In the genomic region with DNA sequence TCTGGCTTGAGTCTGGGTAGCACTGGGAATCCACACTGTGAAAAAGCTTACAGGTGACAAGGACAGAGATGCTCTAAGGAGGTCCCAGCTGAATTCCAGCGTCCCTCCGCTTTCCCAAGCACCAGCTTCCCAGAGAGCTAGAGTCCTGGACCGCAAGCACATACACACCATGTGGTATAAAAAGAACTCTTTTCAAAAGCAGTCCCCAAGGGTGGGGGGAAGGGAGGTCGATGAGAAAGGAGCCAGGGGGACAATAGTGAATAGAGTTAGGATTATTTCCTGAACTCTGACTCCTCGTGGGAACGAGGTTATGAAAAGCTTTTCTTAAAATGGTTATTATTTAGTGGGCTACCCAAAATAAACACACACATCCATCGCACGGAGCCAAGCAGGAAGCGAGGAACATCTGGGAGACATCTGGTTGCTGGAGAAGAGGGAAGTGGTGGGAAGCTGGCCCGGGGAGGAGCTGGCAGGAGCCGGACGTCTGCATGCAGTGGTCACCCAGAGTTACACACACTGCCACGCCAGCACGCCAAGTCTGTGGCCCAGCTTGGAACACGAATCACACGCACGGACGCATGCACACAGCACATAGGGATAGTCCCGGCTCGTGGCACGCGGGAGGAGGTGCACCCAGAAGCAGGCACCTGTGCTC, we compare ENCODE assay signal across 8 mouse cellular contexts. TPM values are rescaled to one million over a fixed set of nuclear protein-coding genes. Genes with fewer than 3 reads are reported as not detected.
A peak's percentile ranks its signal among the peaks of the same experiment; 100 is the strongest.
DNase-seq lines count a peak whose midpoint lies in the region; ATAC-seq and TF ChIP-seq lines count a peak whose summit lies in the region.

No protein-coding gene starts in this region.

- peaks cover 22% of the 10 kb centered on the region; the same call in 1 of the 2 replicates for H3K27me3 ChIP-seq in forebrain, embryonic 12.5 days
- H3K27me3 ChIP-seq in small intestine, adult 2 months (ENCODE audit: control insufficient read depth, insufficient read depth, low read length): no peaks in the 10 kb centered on the region

- H3K4me1 ChIP-seq in forebrain, embryonic 12.5 days: peaks cover 62% of the 10 kb centered on the region
- peaks cover 13% of the 10 kb centered on the region; the same call in 1 of the 2 replicates for H3K4me1 ChIP-seq in small intestine, adult 2 months (ENCODE audit: control insufficient read depth, insufficient read depth, insufficient read length, low read length)

- no peak for ATAC-seq in forebrain, embryonic 12.5 days (ENCODE audit: low FRiP score)

- peak; percentile 68 for DNase-seq in embryo, embryonic 10 days (ENCODE audit: low spot score)
- DNase-seq in embryo, embryonic 9.5 days (ENCODE audit: extremely low spot score): no peak
- DNase-seq in heart, postnatal 14 days: peak; percentile 80 to 82
- peak; percentile 67 to 83 for DNase-seq in kidney, postnatal 25 days
- DNase-seq in frontal cortex, postnatal 25 days (ENCODE audit: low spot score in 2 of 2): no peak
- DNase-seq in retina, postnatal 1 day: no peak

- H3K36me3 ChIP-seq in forebrain, embryonic 12.5 days (replicated peaks): no peaks in the 10 kb centered on the region
- H3K36me3 ChIP-seq in small intestine, adult 2 months (ENCODE audit: control insufficient read depth, insufficient read depth, low read length): no peaks in the 10 kb centered on the region

- no peak overlapping the region for H3K9ac ChIP-seq in forebrain, embryonic 12.5 days

- peak overlapping the region; percentile 15 for H3K4me2 ChIP-seq in forebrain, embryonic 12.5 days

- peak overlapping the region; percentile 19; the same call in 1 of the 2 replicates for H3K27ac ChIP-seq in forebrain, embryonic 12.5 days
- H3K27ac ChIP-seq in small intestine, adult 2 months (ENCODE audit: insufficient read depth, low read depth, low read length): peak overlapping the region; percentile 59

- H3K9me3 ChIP-seq in forebrain, embryonic 12.5 days: no peaks in the 10 kb centered on the region

- H3K4me3 ChIP-seq in forebrain, embryonic 12.5 days (replicated peaks): no peak overlapping the region
- H3K4me3 ChIP-seq in small intestine, adult 2 months (ENCODE audit: low read depth, low read length): no peak overlapping the region

- no peak for TF ChIP-seq POLR2A in small intestine, adult 2 months (IDR thresholded peaks at IDR 0.05; ENCODE audit: low read depth, low read length)

- 23% methylated on average over 22 of the region's 22 CpGs for WGBS in forebrain, embryonic 12.5 days
- 55% methylated on average over 22 of the region's 22 CpGs for WGBS in small intestine, adult 2 months

- no peak for TF ChIP-seq CTCF in small intestine, adult 2 months (IDR thresholded peaks at IDR 0.05; ENCODE audit: extremely low read depth, insufficient read length, insufficient replicate concordance, low read depth, low read length)

- intact Hi-C loops in heart, postnatal 14 days (cut with DNase I): no loop called here

RNA-seq across cellular contexts. Expression of gene Unc5b, which starts 23.7 kb away (rescaled TPM):
- 3.6 and 4.7 TPM in 2 replicates for polyA plus RNA-seq in forebrain, embryonic 12.5 days (2016; fragmentation: Nextera tagmentation; extraction: Ambion mirVana)
- 10 to 100 TPM; 24.0 to 25.1 TPM for total RNA-seq in heart, postnatal 14 days (2021)
- polyA plus RNA-seq in small intestine, adult 2 months (2012; rRNA removed): 24.6 and 71.6 TPM in 2 replicates

RNA-seq across cellular contexts. Expression of gene Slc29a3, which starts 55.1 kb away (rescaled TPM):
- 9.6 and 10.3 TPM in 2 replicates for polyA plus RNA-seq in forebrain, embryonic 12.5 days (2016; fragmentation: Nextera tagmentation; extraction: Ambion mirVana)
- total RNA-seq in heart, postnatal 14 days (2021): 1 to 10 TPM; 6.1 to 7.4 TPM
- 3.8 and 5.0 TPM in 2 replicates for polyA plus RNA-seq in small intestine, adult 2 months (2012; rRNA removed)

Comparison
In these comparisons a context has a peak if more than half of its experiments do, and no peak if none do; other contexts are left out.
1. DNase-seq: peak in embryo, embryonic 10 days (single experiment), heart, postnatal 14 days (2 of 2) and kidney, postnatal 25 days (2 of 2); none in embryo, embryonic 9.5 days (single experiment), frontal cortex, postnatal 25 days (0 of 2) and retina, postnatal 1 day (single experiment).